Mouse (Mus musculus) thymus, postnatal 14 days (tissue): ENCODE results near the gene Jph2.

Source experiments
- DNase-seq: peaks from one replicate; pipeline ENCODE4 v3.0.0; 2021

Jph2 gene

GRCm38 (mm10) chr2:163410211-163410610 lies 12.4 kb upstream of the Jph2 start:
- no peak for DNase-seq

- DNase-seq = no peak
These were observed 6.4 kb upstream of the Jph2 start for GRCm38 (mm10) chr2:163404037-163404815.

DNA sequence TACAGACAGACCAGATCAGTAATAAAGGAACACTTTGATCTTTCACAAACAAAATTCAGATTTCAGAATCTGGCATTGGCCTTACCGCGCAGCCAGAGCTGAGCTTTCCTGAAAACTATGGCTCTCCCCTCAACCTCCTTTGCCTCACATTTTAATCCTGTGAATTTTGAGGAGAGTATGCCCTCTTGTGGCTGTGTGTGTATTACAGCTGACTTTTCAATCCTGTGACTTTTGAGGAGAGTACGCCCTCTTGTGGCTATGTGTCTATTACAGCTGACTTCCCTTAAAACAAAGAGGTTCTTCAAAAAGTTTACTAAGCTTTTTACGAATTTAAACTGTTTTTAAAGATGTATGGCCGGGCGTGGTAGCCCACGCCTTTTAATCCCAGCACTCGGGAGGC lies 3.4 kb upstream of the Jph2 start:
- peak; percentile 73 for DNase-seq

- DNase-seq = no peak
These were observed 1.4 kb upstream of the Jph2 start for GRCm38 (mm10) chr2:163399222-163399621.

GRCm38 (mm10) chr2:163398770-163399169 lies 977 bp upstream of the Jph2 start:
- DNase-seq = no peak

- DNase-seq = no peak
These were observed 722 bp downstream of the Jph2 start for GRCm38 (mm10) chr2:163397071-163397470.

DNA sequence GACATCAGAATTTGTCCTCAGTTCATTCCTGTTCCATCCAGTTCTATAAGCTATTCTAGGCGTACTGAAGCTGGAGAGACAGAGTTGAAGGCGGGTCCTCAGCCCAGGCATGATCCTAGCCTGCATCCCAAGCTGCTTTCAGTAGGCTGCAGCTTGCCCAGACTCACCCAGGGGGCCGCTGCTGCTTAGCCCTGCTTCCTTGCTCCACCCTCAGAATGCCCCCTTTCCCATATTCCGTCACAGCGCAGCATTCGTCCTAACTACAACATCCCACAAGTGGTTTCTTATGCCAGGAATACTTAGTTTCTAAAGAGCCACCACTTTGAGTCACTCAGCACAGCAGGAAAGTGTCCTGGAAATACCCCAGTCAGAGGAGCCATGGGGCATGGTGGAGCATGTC lies 2.8 kb downstream of the Jph2 start:
- DNase-seq = no peak

GRCm38 (mm10) chr2:163393976-163394375 lies 3.8 kb downstream of the Jph2 start:
- no peak for DNase-seq

DNA sequence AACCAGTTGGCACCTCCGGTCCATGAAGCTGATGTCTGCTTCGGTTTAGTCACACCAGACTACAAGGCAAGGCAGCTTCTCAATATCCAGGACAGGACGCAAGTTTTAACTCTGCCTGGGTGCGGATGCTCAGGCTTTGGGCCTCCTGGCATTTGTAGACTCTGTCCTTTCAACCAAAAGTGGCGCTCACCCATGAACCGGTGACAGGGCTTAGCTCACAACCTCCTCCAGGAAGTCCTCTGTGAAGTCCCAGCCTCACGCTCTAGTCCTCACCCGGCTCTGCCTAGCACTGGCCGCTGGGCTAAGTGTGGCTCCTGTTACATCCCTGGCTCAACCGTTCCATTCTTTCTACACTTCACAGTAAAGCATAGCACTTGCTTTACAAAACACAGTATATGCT lies 4.6 kb downstream of the Jph2 start:
- DNase-seq = no peak

GRCm38 (mm10) chr2:163392436-163392835 lies 5.4 kb downstream of the Jph2 start:
- DNase-seq = no peak

GRCm38 (mm10) chr2:163386423-163387190 lies 11.2 kb downstream of the Jph2 start:
- DNase-seq = no peak

DNA sequence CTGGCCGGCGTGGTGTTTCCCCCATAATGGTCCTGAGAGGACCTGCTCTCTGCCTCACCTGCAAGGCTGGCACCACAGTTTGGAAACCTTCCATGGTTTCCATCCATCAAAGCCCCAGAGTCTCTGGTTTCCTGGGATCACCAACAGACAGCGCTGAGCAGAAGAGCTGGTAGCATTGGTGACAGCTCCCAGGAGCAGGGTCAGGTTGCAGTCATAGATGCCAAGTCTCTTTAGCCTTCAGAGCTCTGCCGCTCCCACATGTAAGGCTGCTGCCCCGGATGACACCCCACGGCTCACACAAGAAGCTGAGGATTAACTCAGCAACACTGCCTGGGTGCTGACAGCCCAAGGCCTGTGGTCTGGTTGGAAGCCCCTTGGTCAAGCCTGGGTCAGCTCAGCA lies 12.7 kb downstream of the Jph2 start:
- DNase-seq = no peak

GRCm38 (mm10) chr2:163381246-163381645 lies 16.5 kb downstream of the Jph2 start:
- no peak for DNase-seq

DNA sequence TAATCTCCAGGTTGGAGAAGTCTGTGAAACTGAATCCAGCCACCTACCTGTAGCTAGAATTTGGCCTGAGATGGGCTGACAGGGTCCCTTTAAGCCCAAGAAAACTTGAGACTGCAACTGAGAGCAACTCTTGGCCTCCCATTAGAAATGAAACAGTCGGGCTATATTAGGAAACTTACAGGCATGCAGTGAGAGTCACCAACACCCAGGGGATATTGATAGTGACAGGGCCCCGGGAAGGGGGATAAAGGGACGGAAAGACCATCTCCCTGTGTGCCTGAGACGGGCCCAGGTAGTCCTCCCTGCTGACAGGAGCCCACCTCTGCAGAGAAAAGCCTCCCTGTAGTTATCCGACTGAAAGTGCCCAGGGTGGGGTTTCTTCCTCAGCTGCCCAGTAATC lies 18.4 kb downstream of the Jph2 start:
- DNase-seq = no peak

- no peak for DNase-seq
These were observed 21.7 kb downstream of the Jph2 start for GRCm38 (mm10) chr2:163376082-163376481.

- DNase-seq = no peak
These were observed 22.3 kb downstream of the Jph2 start for GRCm38 (mm10) chr2:163375468-163375867.

DNA sequence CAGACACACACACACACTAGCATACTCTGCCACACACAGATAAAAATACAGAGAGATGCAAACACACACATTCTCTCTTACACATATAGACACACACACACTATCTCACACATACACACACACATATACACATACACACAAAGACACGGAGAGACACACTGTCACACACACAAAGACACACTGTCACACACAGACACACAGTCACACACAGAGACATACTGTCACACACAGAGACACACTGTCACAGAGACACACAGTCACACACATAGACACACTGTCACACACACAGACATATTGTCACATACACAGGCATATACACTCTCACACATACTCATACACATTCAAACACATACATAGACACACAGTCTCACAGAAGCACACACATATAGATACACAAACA lies 25.2 kb downstream of the Jph2 start:
- DNase-seq = no peak

DNA sequence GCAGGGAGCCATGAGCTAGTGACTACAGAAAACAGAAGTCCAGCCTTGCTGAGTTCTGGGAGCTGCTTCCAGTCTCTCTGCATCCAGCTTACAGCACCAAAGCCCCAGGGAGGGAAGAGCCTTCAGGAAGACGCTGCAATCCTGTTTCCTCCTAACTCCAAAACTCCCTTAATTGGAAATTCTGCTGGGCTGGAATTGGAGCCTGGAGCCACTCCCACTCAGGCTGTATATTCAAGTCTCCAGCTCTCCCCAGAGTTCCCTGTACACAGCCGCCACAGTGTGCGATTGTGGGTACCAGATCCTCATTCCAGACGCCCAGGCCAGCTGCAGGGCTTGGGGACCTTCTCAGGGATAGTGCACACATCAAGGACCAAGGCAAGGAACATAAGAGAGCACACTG lies 27.6 kb downstream of the Jph2 start:
- DNase-seq = no peak

GRCm38 (mm10) chr2:163364785-163365541 lies 32.8 kb downstream of the Jph2 start:
- DNase-seq = no peak

GRCm38 (mm10) chr2:163362940-163363921 lies 34.6 kb downstream of the Jph2 start:
- DNase-seq = no peak

DNA sequence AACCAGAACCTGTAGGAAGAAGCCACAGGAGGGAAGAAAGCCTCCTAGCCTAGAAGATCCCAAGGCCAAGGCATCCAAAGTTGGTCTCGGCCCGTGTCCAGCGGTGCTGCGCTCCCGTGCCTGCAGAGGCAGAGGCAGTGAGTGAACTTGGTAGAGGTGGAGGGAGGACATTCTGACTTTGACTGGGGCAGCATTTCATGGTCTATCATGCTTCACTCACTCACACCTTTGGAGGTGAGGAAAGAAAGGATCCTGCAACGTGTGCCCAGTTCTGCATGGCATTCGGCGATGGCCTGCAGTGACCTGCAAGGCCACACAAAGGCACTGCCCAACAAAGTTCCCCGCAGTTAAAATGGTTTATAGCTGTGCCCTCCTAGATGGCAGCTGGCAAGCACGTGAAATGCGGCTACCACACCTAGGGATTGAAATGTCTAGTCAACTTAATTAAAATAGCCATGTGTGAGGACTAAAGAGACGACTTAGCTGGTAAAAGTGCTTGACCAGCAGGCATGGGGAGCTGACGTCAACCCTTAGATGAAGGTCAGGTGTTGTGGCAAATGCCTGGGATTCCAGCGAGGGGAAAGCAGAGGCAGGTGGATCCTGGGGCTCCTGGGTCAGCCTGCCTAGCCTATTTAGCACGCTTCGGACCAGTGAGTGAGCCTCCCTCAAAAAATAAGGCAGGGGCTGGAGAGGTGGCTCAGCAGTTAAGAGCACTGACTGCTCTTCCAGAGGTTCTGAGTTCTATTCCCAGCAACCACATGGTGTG lies 36.8 kb downstream of the Jph2 start:
- DNase-seq = no peak

DNA sequence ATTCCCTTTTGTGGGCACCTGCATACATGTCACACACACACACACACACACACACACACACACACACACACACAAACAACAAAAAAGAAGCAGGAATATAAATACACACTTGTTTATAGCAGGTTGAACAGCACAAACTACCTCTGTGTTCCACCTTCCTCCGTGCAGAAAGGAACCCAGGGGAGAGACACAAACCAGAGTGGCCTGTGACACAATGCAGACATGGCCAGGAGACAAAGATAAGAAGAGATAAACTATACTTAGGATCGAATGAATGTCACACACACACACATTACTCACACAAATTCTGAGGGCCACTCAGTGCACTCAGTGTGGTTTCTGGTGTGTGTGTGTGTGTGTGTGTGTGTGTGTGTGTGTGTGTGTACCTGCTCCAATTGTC lies 38.5 kb downstream of the Jph2 start:
- no peak for DNase-seq
